Mouse (Mus musculus): ENCODE results near the gene Tnfrsf14.

Tnfrsf14 gene

GRCm38 (mm10) chr4:154916662-154917061 is 11.7 kb downstream of the Tnfrsf14 start:
- no peak for DNase-seq (ENCODE audit: low read depth, low spot score)

GRCm38 (mm10) chr4:154915286-154915685 is 13.1 kb downstream of the Tnfrsf14 start:
- DNase-seq (ENCODE audit: low read depth, low spot score) = no peak

GRCm38 (mm10) chr4:154914707-154915106 is 13.7 kb downstream of the Tnfrsf14 start:
- no peak for DNase-seq (ENCODE audit: low read depth, low spot score)

GRCm38 (mm10) chr4:154914252-154914651 is 14.1 kb downstream of the Tnfrsf14 start:
- no peak for DNase-seq (ENCODE audit: low read depth, low spot score)

GRCm38 (mm10) chr4:154913845-154914244 is 14.5 kb downstream of the Tnfrsf14 start:
- DNase-seq (ENCODE audit: low read depth, low spot score) = no peak

GRCm38 (mm10) chr4:154911644-154912043 is 16.7 kb downstream of the Tnfrsf14 start:
- no peak for DNase-seq (ENCODE audit: low read depth, low spot score)

- DNase-seq (ENCODE audit: low read depth, low spot score) = no peak
These were observed 17.5 kb downstream of the Tnfrsf14 start for GRCm38 (mm10) chr4:154910606-154911522.

- DNase-seq (ENCODE audit: low read depth, low spot score) = no peak
These were observed 19.9 kb downstream of the Tnfrsf14 start for GRCm38 (mm10) chr4:154908490-154908889.

- peak; percentile 50 for DNase-seq (ENCODE audit: low read depth, low spot score)
These were observed 20.5 kb downstream of the Tnfrsf14 start for GRCm38 (mm10) chr4:154907833-154908232.

- DNase-seq (ENCODE audit: low read depth, low spot score) = no peak
These were observed 23.9 kb downstream of the Tnfrsf14 start for GRCm38 (mm10) chr4:154904185-154905071.

GRCm38 (mm10) chr4:154902371-154902770 is 26.0 kb downstream of the Tnfrsf14 start:
- DNase-seq (ENCODE audit: low read depth, low spot score) = no peak

GRCm38 (mm10) chr4:154898506-154899446 is 29.6 kb downstream of the Tnfrsf14 start, which contains the start of gene Fam213b:
Gene Fam213b, minus strand, starts transcription at chr4:154899135.
- peak; percentile 91 for DNase-seq (ENCODE audit: low read depth, low spot score)

GRCm38 (mm10) chr4:154897676-154898465 is 30.5 kb downstream of the Tnfrsf14 start:
- DNase-seq (ENCODE audit: low read depth, low spot score) = no peak

- DNase-seq (ENCODE audit: low read depth, low spot score) = no peak
These were observed 32.8 kb downstream of the Tnfrsf14 start for GRCm38 (mm10) chr4:154895549-154895948.

GRCm38 (mm10) chr4:154890887-154891286 is 37.5 kb downstream of the Tnfrsf14 start:
- DNase-seq (ENCODE audit: low read depth, low spot score) = no peak

- no peak for DNase-seq (ENCODE audit: low read depth, low spot score)
These were observed 40.6 kb downstream of the Tnfrsf14 start for GRCm38 (mm10) chr4:154887593-154888250.

GRCm38 (mm10) chr4:154886876-154887592 is 41.3 kb downstream of the Tnfrsf14 start:
- DNase-seq (ENCODE audit: low read depth, low spot score) = no peak

- no peak for DNase-seq (ENCODE audit: low read depth, low spot score)
These were observed 42.9 kb downstream of the Tnfrsf14 start for GRCm38 (mm10) chr4:154885416-154885815.

All from retina, adult 2 months (tissue).